Mouse (Mus musculus): ENCODE measurements around the gene Hoxd3. TPM values are rescaled to one million over a fixed set of nuclear protein-coding genes. Genes with fewer than 3 reads are reported as not detected.

Hoxd3 gene
- polyA plus RNA-seq, 1 experiment, result not detected

GRCm38 (mm10) chr2:74694066-74694465 lies 17.7 kb upstream of the Hoxd3 start:
- H3K27ac ChIP-seq (ENCODE audit: insufficient read depth, low read length), result no peak overlapping the region
- no peak overlapping the region for H3K4me3 ChIP-seq (ENCODE audit: low read depth, low read length)
- no peaks in the 10 kb centered on the region for H3K36me3 ChIP-seq (ENCODE audit: control insufficient read depth, insufficient read depth, low read length, poor library complexity, severe bottlenecking)
- no peaks in the 10 kb centered on the region for H3K4me1 ChIP-seq (ENCODE audit: control insufficient read depth, insufficient read depth, low read length)
- H3K27me3 ChIP-seq (ENCODE audit: control insufficient read depth, insufficient read depth, low read length, poor library complexity, severe bottlenecking), result peaks cover 69% of the 10 kb centered on the region
- no peak for TF ChIP-seq EP300 (IDR thresholded peaks at IDR 0.05; ENCODE audit: insufficient read depth, low read depth, low read length)
- TF ChIP-seq CTCF (IDR thresholded peaks at IDR 0.05; ENCODE audit: low read depth, low read length), result peak; percentile 51
- H3K9ac ChIP-seq (ENCODE audit: low read depth, poor library complexity, severe bottlenecking), result no peak overlapping the region
- H3K9me3 ChIP-seq (replicated peaks; ENCODE audit: control insufficient read depth, insufficient read depth, low read length, poor library complexity, severe bottlenecking), result no peaks in the 10 kb centered on the region

GRCm38 (mm10) chr2:74695383-74695782 lies 16.3 kb upstream of the Hoxd3 start:
- no peak overlapping the region for H3K27ac ChIP-seq (ENCODE audit: insufficient read depth, low read length)
- H3K9ac ChIP-seq (ENCODE audit: low read depth, poor library complexity, severe bottlenecking), result no peak overlapping the region
- H3K9me3 ChIP-seq (replicated peaks; ENCODE audit: control insufficient read depth, insufficient read depth, low read length, poor library complexity, severe bottlenecking), result no peaks in the 10 kb centered on the region
- H3K27me3 ChIP-seq (ENCODE audit: control insufficient read depth, insufficient read depth, low read length, poor library complexity, severe bottlenecking), result peaks cover 69% of the 10 kb centered on the region
- H3K36me3 ChIP-seq (ENCODE audit: control insufficient read depth, insufficient read depth, low read length, poor library complexity, severe bottlenecking), result no peaks in the 10 kb centered on the region
- H3K4me1 ChIP-seq (ENCODE audit: control insufficient read depth, insufficient read depth, low read length), result no peaks in the 10 kb centered on the region
- TF ChIP-seq POLR2A (IDR thresholded peaks at IDR 0.05; ENCODE audit: insufficient read depth, low read length) (no peak), EP300 (IDR thresholded peaks at IDR 0.05; ENCODE audit: insufficient read depth, low read depth, low read length) (no peak), CTCF (IDR thresholded peaks at IDR 0.05; ENCODE audit: low read depth, low read length) (no peak)
- no peak overlapping the region for H3K4me3 ChIP-seq (ENCODE audit: low read depth, low read length)

GRCm38 (mm10) chr2:74695813-74696430 lies 15.8 kb upstream of the Hoxd3 start:
- Histone ChIP-seq H3K27me3 (ENCODE audit: control insufficient read depth, insufficient read depth, low read length, poor library complexity, severe bottlenecking) (peaks cover 67% of the 10 kb centered on the region), H3K36me3 (ENCODE audit: control insufficient read depth, insufficient read depth, low read length, poor library complexity, severe bottlenecking) (no peaks in the 10 kb centered on the region), H3K4me1 (ENCODE audit: control insufficient read depth, insufficient read depth, low read length) (no peaks in the 10 kb centered on the region), H3K9ac (ENCODE audit: low read depth, poor library complexity, severe bottlenecking) (no peak overlapping the region), H3K4me3 (ENCODE audit: low read depth, low read length) (no peak overlapping the region), H3K27ac (ENCODE audit: insufficient read depth, low read length) (no peak overlapping the region), H3K9me3 (replicated peaks; ENCODE audit: control insufficient read depth, insufficient read depth, low read length, poor library complexity, severe bottlenecking) (no peaks in the 10 kb centered on the region)
- TF ChIP-seq EP300 (IDR thresholded peaks at IDR 0.05; ENCODE audit: insufficient read depth, low read depth, low read length) (no peak), POLR2A (IDR thresholded peaks at IDR 0.05; ENCODE audit: insufficient read depth, low read length) (no peak), CTCF (IDR thresholded peaks at IDR 0.05; ENCODE audit: low read depth, low read length) (no peak)

- H3K27ac ChIP-seq (ENCODE audit: insufficient read depth, low read length), result no peak overlapping the region
- H3K9ac ChIP-seq (ENCODE audit: low read depth, poor library complexity, severe bottlenecking), result no peak overlapping the region
- H3K4me3 ChIP-seq (ENCODE audit: low read depth, low read length), result no peak overlapping the region
- no peaks in the 10 kb centered on the region for H3K9me3 ChIP-seq (replicated peaks; ENCODE audit: control insufficient read depth, insufficient read depth, low read length, poor library complexity, severe bottlenecking)
- no peak for TF ChIP-seq EP300 (IDR thresholded peaks at IDR 0.05; ENCODE audit: insufficient read depth, low read depth, low read length)
- no peak for TF ChIP-seq POLR2A (IDR thresholded peaks at IDR 0.05; ENCODE audit: insufficient read depth, low read length)
- TF ChIP-seq CTCF (IDR thresholded peaks at IDR 0.05; ENCODE audit: low read depth, low read length), result no peak
- no peaks in the 10 kb centered on the region for H3K4me1 ChIP-seq (ENCODE audit: control insufficient read depth, insufficient read depth, low read length)
- no peaks in the 10 kb centered on the region for H3K36me3 ChIP-seq (ENCODE audit: control insufficient read depth, insufficient read depth, low read length, poor library complexity, severe bottlenecking)
- H3K27me3 ChIP-seq (ENCODE audit: control insufficient read depth, insufficient read depth, low read length, poor library complexity, severe bottlenecking), result peaks cover 68% of the 10 kb centered on the region
Measured at GRCm38 (mm10) chr2:74696442-74697335, 15.0 kb upstream of the Hoxd3 start.

- peaks cover 60% of the 10 kb centered on the region for H3K27me3 ChIP-seq (ENCODE audit: control insufficient read depth, insufficient read depth, low read length, poor library complexity, severe bottlenecking)
- no peaks in the 10 kb centered on the region for H3K4me1 ChIP-seq (ENCODE audit: control insufficient read depth, insufficient read depth, low read length)
Measured at GRCm38 (mm10) chr2:74697567-74698121, 14.1 kb upstream of the Hoxd3 start, which contains the start of gene Hoxd9. Gene Hoxd9 (plus strand): TSS chr2:74697727.

More at GRCm38 (mm10) chr2:74697567-74698121, 14.1 kb upstream of the Hoxd3 start, which contains the start of gene Hoxd9:
- TF ChIP-seq CTCF (IDR thresholded peaks at IDR 0.05; ENCODE audit: low read depth, low read length) (no peak), EP300 (IDR thresholded peaks at IDR 0.05; ENCODE audit: insufficient read depth, low read depth, low read length) (no peak), POLR2A (IDR thresholded peaks at IDR 0.05; ENCODE audit: insufficient read depth, low read length) (no peak)
- H3K36me3 ChIP-seq (ENCODE audit: control insufficient read depth, insufficient read depth, low read length, poor library complexity, severe bottlenecking), result no peaks in the 10 kb centered on the region
- H3K27ac ChIP-seq (ENCODE audit: insufficient read depth, low read length), result no peak within 1 kb of the TSS
- no peaks in the 10 kb centered on the region for H3K9me3 ChIP-seq (replicated peaks; ENCODE audit: control insufficient read depth, insufficient read depth, low read length, poor library complexity, severe bottlenecking)
- peak within 1 kb of the TSS; percentile 59 for H3K9ac ChIP-seq (ENCODE audit: low read depth, poor library complexity, severe bottlenecking)
- H3K4me3 ChIP-seq (ENCODE audit: low read depth, low read length), result peak within 1 kb of the TSS; percentile 54

All from ES-Bruce4 (cell line).